Mouse (Mus musculus): Measurements from ENCODE around the gene Igsf3. TPM values are rescaled to one million over a fixed set of nuclear protein-coding genes. Genes with fewer than 3 reads are reported as not detected.

Igsf3 gene
- polyA plus RNA-seq, 1 experiment, result 5.4 TPM

GRCm38 (mm10) chr3:101501611-101502010, 124.7 kb downstream of the Igsf3 start:
- DNase-seq (ENCODE audit: low read depth), result no peak

- no peak for DNase-seq (ENCODE audit: low read depth)
Measured at GRCm38 (mm10) chr3:101502086-101502760, 125.3 kb downstream of the Igsf3 start.

DNA sequence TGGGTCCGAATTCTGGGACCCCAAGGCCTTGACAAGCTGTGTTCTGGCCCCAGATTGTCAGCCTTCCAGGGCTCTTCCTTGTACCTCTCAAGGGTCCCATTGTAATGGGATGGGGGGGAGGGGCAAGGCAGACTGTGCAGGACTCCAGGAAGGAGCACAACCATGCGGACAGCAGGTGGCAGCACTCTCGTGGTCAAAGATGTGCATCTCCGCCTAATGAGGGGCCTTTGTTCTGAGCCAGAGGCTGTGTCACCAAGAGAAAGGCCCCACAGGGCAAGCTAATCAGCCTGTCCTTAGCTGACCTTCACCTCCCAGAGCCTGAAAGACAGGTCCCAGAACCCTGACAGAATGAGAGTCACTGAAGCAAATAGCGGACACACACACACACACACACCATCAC, 129.3 kb downstream of the Igsf3 start:
- no peak for DNase-seq (ENCODE audit: low read depth)

DNA sequence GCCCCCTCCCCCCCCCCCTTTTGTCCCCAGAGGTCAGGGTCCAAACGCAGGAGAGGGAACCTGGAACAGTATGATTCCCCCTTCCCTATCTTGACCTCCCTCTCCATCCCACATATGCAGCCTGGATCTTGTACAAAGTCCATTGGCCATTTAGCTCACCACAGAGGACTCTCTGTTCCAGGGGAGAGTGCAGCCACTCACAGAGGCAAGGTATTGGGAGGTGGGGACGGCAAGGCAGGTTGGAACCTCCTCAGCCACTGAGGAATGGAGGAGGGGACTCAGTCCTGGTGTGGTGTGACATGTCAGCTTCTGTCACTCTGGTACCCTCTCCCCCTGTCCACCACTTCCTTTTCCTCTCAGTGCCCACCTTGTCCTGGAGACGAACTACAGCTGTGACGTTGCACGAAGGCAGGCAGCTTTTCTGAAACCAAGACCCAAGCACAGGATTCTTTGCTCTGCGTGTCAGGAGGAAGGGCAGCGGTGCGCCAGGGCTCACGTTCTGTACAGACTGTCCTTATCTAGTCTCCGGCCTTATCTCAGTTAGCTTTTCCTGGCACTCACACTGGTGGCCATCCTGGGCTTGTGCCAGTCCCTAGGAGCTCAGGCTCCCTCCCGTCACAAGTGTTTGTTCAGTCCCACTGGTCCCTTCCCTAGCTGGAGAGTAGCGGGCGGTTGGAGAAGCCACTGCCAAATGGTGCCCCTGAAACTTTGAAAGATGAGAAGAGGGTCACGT, 130.3 kb downstream of the Igsf3 start:
- DNase-seq (ENCODE audit: low read depth), result no peak

DNA sequence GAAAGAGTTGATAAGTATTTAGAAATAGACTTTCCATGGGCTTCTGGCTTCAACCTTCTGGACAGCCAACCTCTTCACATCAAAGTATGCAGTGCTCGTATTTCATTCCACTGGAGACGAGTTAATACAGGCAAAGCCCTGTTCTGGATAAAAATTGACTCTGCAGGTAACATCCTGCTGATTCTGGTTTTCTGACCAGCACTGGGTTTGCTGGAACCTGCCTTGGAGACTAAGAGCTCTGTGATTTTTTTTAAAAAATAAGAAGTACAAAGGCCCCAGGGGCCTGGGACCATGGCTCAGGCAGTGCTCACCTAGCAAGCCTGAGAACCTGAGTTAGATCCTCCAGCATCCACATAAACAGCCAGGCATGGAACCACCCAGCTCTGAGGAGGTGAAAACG, 130.9 kb downstream of the Igsf3 start:
- no peak for DNase-seq (ENCODE audit: low read depth)

GRCm38 (mm10) chr3:101509707-101510544, 133.0 kb downstream of the Igsf3 start:
- DNase-seq (ENCODE audit: low read depth), result no peak

DNA sequence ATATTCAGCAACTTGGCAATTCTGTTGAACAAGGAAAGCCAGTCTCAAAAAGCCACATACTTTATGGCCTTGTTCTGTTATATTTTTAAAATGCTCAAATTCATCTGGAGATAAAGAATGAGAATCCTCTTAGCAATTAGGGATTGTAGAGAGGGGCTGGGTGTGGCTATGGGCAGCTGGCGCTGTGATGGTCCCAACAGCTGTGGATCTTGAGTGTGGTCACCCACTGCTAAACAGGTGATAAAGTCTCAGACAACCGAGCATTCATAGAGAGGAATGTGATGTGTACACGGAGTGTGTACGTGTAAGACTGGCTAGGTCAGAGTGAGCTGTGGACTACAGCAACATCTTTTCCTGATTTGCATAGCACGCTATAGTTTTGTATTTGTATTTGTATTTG, 133.7 kb downstream of the Igsf3 start:
- no peak for DNase-seq (ENCODE audit: low read depth)

Other genes starting within 250 kb of the Igsf3 start
- 0.80 and 1.4 TPM in 2 replicates for gene Cd2, start 89.1 kb upstream of the Igsf3 start, polyA plus RNA-seq (2012; rRNA removed)
- 257 and 292 TPM in 2 replicates for gene Atp1a1, start 227.6 kb downstream of the Igsf3 start, polyA plus RNA-seq (2012; rRNA removed)